Mouse (Mus musculus) left cerebral cortex, postnatal 14 days (tissue): Measurements from ENCODE around the gene Tnpo1. TPM values are rescaled to one million over a fixed set of nuclear protein-coding genes. Genes with fewer than 3 reads are reported as not detected.
A peak's percentile ranks its signal among the peaks of the same experiment; 100 is the strongest.

Source experiments
- DNase-seq, 2 experiments: peaks; one replicate each; pipeline ENCODE4 v3.0.0; 2021 to 2022; ENCODE audit warnings: low spot score in 2 of 2, mixed read lengths in 1 of 2
- intact Hi-C: fragments of 180-260 bp; cut with DNase I; formaldehyde crosslinking; loops from one replicate; pipeline ENCODE4 v1.15.1; 2025
- long read RNA-seq, 2 experiments: library from polyadenylated mRNA; stranded (forward); transcript quantifications; one replicate each; pipeline ENCODE4 v2.0.0; 2021
- total RNA-seq, 2 experiments: library from RNA; stranded (reverse); gene quantifications; 2 replicates each; pipeline ENCODE4 v1.2.3; 2021

The Tnpo1 gene
- total RNA-seq: 10 to 100 TPM; 63.0 to 70.3 TPM
- long read RNA-seq, experiment 1, partial matches to known transcripts: 1 of 8 reads
- long read RNA-seq, experiment 1, other reads (novel, unspliced or antisense): 7 of 8 reads
- long read RNA-seq, experiment 2, partial matches to known transcripts: 0 of 6 reads
- long read RNA-seq, experiment 2, other reads (novel, unspliced or antisense): 6 of 6 reads

- DNase-seq: peak; percentile 91 to 93
- intact Hi-C loops: loop anchor here (5.0 kb wide), 1 partner anchor 34 kb away; no protein-coding TSS in a partner anchor
Observed at GRCm38 (mm10) chr13:98926213-98926957, at the start of gene Tnpo1. TSS of gene Tnpo1 (minus strand) at chr13:98926384.

GRCm38 (mm10) chr13:98972090-98972489 lies 45.9 kb upstream of the Tnpo1 start:
- intact Hi-C loops: loop anchor here (5.0 kb wide), 1 partner anchor 35 kb away; no protein-coding TSS in a partner anchor

GRCm38 (mm10) chr13:98971641-98972040 lies 45.5 kb upstream of the Tnpo1 start:
- DNase-seq: no peak

More at GRCm38 (mm10) chr13:98972090-98972489, 45.9 kb upstream of the Tnpo1 start:
- DNase-seq: no peak

GRCm38 (mm10) chr13:98968517-98968916 lies 42.3 kb upstream of the Tnpo1 start:
- intact Hi-C loops: no loop called here

More at GRCm38 (mm10) chr13:98971641-98972040, 45.5 kb upstream of the Tnpo1 start:
- intact Hi-C loops: loop anchor here (5.0 kb wide), 1 partner anchor 36 kb away; no protein-coding TSS in a partner anchor

GRCm38 (mm10) chr13:98967942-98968341 lies 41.8 kb upstream of the Tnpo1 start:
- intact Hi-C loops: no loop called here
- DNase-seq: no peak

More at GRCm38 (mm10) chr13:98968517-98968916, 42.3 kb upstream of the Tnpo1 start:
- DNase-seq: no peak

- intact Hi-C loops: no loop called here
- DNase-seq: no peak
Observed at GRCm38 (mm10) chr13:98966583-98966982, 40.4 kb upstream of the Tnpo1 start.

GRCm38 (mm10) chr13:98963612-98964011 lies 37.4 kb upstream of the Tnpo1 start:
- intact Hi-C loops: no loop called here
- DNase-seq: no peak

- no peak for DNase-seq
- intact Hi-C loops: no loop called here
Observed at GRCm38 (mm10) chr13:98958177-98958576, 32.0 kb upstream of the Tnpo1 start.

GRCm38 (mm10) chr13:98956209-98956608 lies 30.0 kb upstream of the Tnpo1 start:
- intact Hi-C loops: no loop called here

GRCm38 (mm10) chr13:98955676-98956075 lies 29.5 kb upstream of the Tnpo1 start:
- intact Hi-C loops: no loop called here
- DNase-seq: no peak

More at GRCm38 (mm10) chr13:98956209-98956608, 30.0 kb upstream of the Tnpo1 start:
- DNase-seq: peak in 1 of 2 experiments; percentile 47

GRCm38 (mm10) chr13:98955226-98955625 lies 29.0 kb upstream of the Tnpo1 start:
- no peak for DNase-seq
- intact Hi-C loops: no loop called here

GRCm38 (mm10) chr13:98953830-98954229 lies 27.6 kb upstream of the Tnpo1 start:
- DNase-seq: peak in 1 of 2 experiments; percentile 34
- intact Hi-C loops: no loop called here

- intact Hi-C loops: no loop called here
- DNase-seq: no peak
Observed at GRCm38 (mm10) chr13:98951951-98952350, 25.8 kb upstream of the Tnpo1 start.

GRCm38 (mm10) chr13:98948146-98948545 lies 22.0 kb upstream of the Tnpo1 start:
- DNase-seq: no peak
- intact Hi-C loops: loop anchor here (5.0 kb wide), 1 partner anchor 49 kb away; no protein-coding TSS in a partner anchor

- DNase-seq: no peak
- intact Hi-C loops: loop anchor here (5.0 kb wide), 1 partner anchor 51 kb away; no protein-coding TSS in a partner anchor
Observed at GRCm38 (mm10) chr13:98946434-98946833, 20.2 kb upstream of the Tnpo1 start.

- no peak for DNase-seq
- intact Hi-C loops: loop anchor here (5.0 kb wide), 1 partner anchor 51 kb away; no protein-coding TSS in a partner anchor
Observed at GRCm38 (mm10) chr13:98945908-98946307, 19.7 kb upstream of the Tnpo1 start.

- DNase-seq: no peak
- intact Hi-C loops: loop anchor here (5.0 kb wide), 1 partner anchor 52 kb away; no protein-coding TSS in a partner anchor
Observed at GRCm38 (mm10) chr13:98945381-98945780, 19.2 kb upstream of the Tnpo1 start.

- intact Hi-C loops: loop anchor here (5.0 kb wide), 1 partner anchor 53 kb away; no protein-coding TSS in a partner anchor
- DNase-seq: no peak
Observed at GRCm38 (mm10) chr13:98944620-98945081, 18.5 kb upstream of the Tnpo1 start.

- no peak for DNase-seq
- intact Hi-C loops: no loop called here
Observed at GRCm38 (mm10) chr13:98942360-98942759, 16.2 kb upstream of the Tnpo1 start.

GRCm38 (mm10) chr13:98941829-98942343 lies 15.7 kb upstream of the Tnpo1 start:
- DNase-seq: no peak
- intact Hi-C loops: no loop called here
